Mouse (Mus musculus): ENCODE measurements around the gene Orc1. TPM values are rescaled to one million over a fixed set of nuclear protein-coding genes. Genes with fewer than 3 reads are reported as not detected.

Orc1 gene
- total and polyA plus RNA-seq, 2 experiments: under 0.01 TPM; not detected in 1

- H3K4me3 ChIP-seq (ENCODE audit: insufficient read depth, low read depth, low read length): no peak overlapping the region
- no peak for TF ChIP-seq CTCF (IDR thresholded peaks at IDR 0.05; ENCODE audit: low read depth, low read length)
- no peak for TF ChIP-seq POLR2A (IDR thresholded peaks at IDR 0.05; ENCODE audit: extremely low read depth, insufficient read depth, low read length)
- no peaks in the 10 kb centered on the region for H3K27me3 ChIP-seq (ENCODE audit: control insufficient read depth, insufficient read depth, low read length)
These were observed 39.4 kb downstream of the Orc1 start for GRCm38 (mm10) chr4:108618586-108618985.

GRCm38 (mm10) chr4:108619165-108619564 lies 39.9 kb downstream of the Orc1 start:
- no peaks in the 10 kb centered on the region; the same call in 1 of the 2 replicates for H3K79me2 ChIP-seq (ENCODE audit: control insufficient read depth, insufficient read depth, low read length)
- DNase-seq (ENCODE audit: extremely low read depth, low read depth, low spot score): peak; percentile 5
- TF ChIP-seq POLR2A (IDR thresholded peaks at IDR 0.05; ENCODE audit: extremely low read depth, insufficient read depth, low read length): no peak
- TF ChIP-seq CTCF (IDR thresholded peaks at IDR 0.05; ENCODE audit: low read depth, low read length): no peak
- peaks cover 12% of the 10 kb centered on the region for H3K4me1 ChIP-seq (ENCODE audit: control insufficient read depth, insufficient read depth, low read length)
- WGBS: 10% methylated on average over 10 of the region's 10 CpGs
- H3K27me3 ChIP-seq (ENCODE audit: control insufficient read depth, insufficient read depth, low read length): no peaks in the 10 kb centered on the region
- H3K27ac ChIP-seq (replicated peaks; ENCODE audit: insufficient read depth, low read depth, low read length): no peak overlapping the region
- peak overlapping the region; percentile 79 for H3K4me3 ChIP-seq (ENCODE audit: insufficient read depth, low read depth, low read length)
- H3K9ac ChIP-seq (ENCODE audit: low read depth, low read length): peak overlapping the region; percentile 63
- 0 out of 2 replicates have a peak, but pooled peaks cover under 1% of the 10 kb centered on the region for H3K36me3 ChIP-seq (ENCODE audit: control insufficient read depth, insufficient read depth, low read length)

More at GRCm38 (mm10) chr4:108618586-108618985, 39.4 kb downstream of the Orc1 start:
- DNase-seq (ENCODE audit: extremely low read depth, low read depth, low spot score): no peak
- Histone ChIP-seq H3K9ac (ENCODE audit: low read depth, low read length) (no peak overlapping the region), H3K36me3 (ENCODE audit: control insufficient read depth, insufficient read depth, low read length) (no peaks in the 10 kb centered on the region), H3K79me2 (ENCODE audit: control insufficient read depth, insufficient read depth, low read length) (no peaks in the 10 kb centered on the region; the same call in 1 of the 2 replicates), H3K4me1 (ENCODE audit: control insufficient read depth, insufficient read depth, low read length) (peaks cover 12% of the 10 kb centered on the region), H3K27ac (replicated peaks; ENCODE audit: insufficient read depth, low read depth, low read length) (no peak overlapping the region)
- WGBS: 79% methylated on average over 4 of the region's 4 CpGs

DNA sequence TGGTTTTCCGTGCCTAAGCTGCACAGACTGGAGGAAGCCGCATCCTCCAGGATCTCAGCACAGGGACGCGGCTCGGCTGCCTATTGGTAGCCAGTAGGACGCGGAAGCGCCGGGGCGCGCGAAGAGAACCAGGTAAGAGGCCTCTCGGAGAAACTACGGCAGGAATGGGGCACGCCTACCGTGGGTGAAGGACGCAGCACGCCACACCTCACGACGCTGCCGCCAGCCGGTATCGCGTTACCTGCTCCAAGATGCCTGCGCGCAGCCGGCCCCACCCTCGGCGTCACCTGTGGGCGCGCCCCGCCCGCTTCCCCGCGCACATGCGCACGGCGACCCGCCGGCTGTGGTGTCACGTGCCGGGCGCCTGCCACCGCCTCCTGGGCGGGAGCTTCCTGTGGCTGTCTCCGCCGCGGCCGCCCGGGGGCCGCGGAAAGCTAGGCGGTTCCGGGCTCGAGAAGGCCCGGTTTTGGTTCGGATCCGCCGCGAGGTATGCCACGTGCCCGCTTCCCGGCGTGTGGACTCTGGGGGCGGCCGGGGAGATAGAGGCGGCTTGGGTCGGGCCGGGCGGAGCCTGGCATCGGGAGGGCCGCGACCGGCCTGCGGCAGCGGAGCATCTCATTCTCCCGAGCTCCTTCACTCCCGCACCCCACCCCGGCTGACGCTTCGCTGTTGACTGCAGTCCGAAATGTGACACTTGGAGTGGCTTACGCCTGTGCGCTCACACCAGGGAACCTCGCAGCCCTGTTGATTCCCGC lies 40.5 kb downstream of the Orc1 start, which contains the start of gene Cc2d1b:
Gene Cc2d1b, plus strand, starts transcription at position 354 of the 755 bp plus-strand sequence.
- TF ChIP-seq POLR2A (IDR thresholded peaks at IDR 0.05; ENCODE audit: extremely low read depth, insufficient read depth, low read length) (peak; percentile 58; the same call in 1 of the 2 replicates), CTCF (IDR thresholded peaks at IDR 0.05; ENCODE audit: low read depth, low read length) (no peak)
- Histone ChIP-seq H3K36me3 (ENCODE audit: control insufficient read depth, insufficient read depth, low read length) (0 out of 2 replicates have a peak, but pooled peaks cover 2% of the 10 kb centered on the region), H3K27me3 (ENCODE audit: control insufficient read depth, insufficient read depth, low read length) (no peaks in the 10 kb centered on the region), H3K4me3 (ENCODE audit: insufficient read depth, low read depth, low read length) (peak within 1 kb of the TSS; percentile 79), H3K4me1 (ENCODE audit: control insufficient read depth, insufficient read depth, low read length) (peaks cover 12% of the 10 kb centered on the region), H3K79me2 (ENCODE audit: control insufficient read depth, insufficient read depth, low read length) (no peaks in the 10 kb centered on the region; the same call in 1 of the 2 replicates), H3K27ac (replicated peaks; ENCODE audit: insufficient read depth, low read depth, low read length) (peak within 1 kb of the TSS; percentile 19; the same call in 1 of the 2 replicates), H3K9ac (ENCODE audit: low read depth, low read length) (peak within 1 kb of the TSS; percentile 88)
- DNase-seq (ENCODE audit: extremely low read depth, low read depth, low spot score): peak; percentile 64
- WGBS: under 1% methylated on average over 86 of the region's 86 CpGs

GRCm38 (mm10) chr4:108620536-108620935 lies 41.3 kb downstream of the Orc1 start:
- TF ChIP-seq POLR2A (IDR thresholded peaks at IDR 0.05; ENCODE audit: extremely low read depth, insufficient read depth, low read length) (no peak), CTCF (IDR thresholded peaks at IDR 0.05; ENCODE audit: low read depth, low read length) (no peak)
- Histone ChIP-seq H3K27me3 (ENCODE audit: control insufficient read depth, insufficient read depth, low read length) (no peaks in the 10 kb centered on the region), H3K4me1 (ENCODE audit: control insufficient read depth, insufficient read depth, low read length) (peaks cover 12% of the 10 kb centered on the region), H3K36me3 (ENCODE audit: control insufficient read depth, insufficient read depth, low read length) (peaks cover 2% of the 10 kb centered on the region; the same call in 1 of the 2 replicates), H3K4me3 (ENCODE audit: insufficient read depth, low read depth, low read length) (peak overlapping the region; percentile 79), H3K79me2 (ENCODE audit: control insufficient read depth, insufficient read depth, low read length) (no peaks in the 10 kb centered on the region; the same call in 1 of the 2 replicates), H3K9ac (ENCODE audit: low read depth, low read length) (peak overlapping the region; percentile 88), H3K27ac (replicated peaks; ENCODE audit: insufficient read depth, low read depth, low read length) (no peak overlapping the region)
- 20% methylated on average over 8 of the region's 8 CpGs for WGBS
- no peak for DNase-seq (ENCODE audit: extremely low read depth, low read depth, low spot score)

DNA sequence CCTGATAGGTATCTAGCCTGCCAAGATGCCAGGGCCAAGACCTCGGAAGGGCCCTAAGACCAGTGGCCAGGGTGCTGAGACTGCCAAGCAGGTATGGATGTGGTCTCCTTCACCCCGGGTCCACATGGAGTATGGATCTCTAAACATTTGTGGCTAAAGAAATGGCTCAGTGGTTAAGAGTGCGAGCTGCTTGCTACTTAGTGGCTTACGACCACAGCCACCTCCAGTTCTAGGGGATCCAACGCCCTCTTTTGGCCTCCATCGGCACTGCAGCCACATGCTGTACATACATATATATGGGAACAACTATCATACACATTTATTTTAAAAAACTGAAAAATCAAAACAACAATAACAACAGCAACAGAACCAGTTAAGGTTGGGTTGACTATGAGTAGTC lies 42.3 kb downstream of the Orc1 start:
- TF ChIP-seq POLR2A (IDR thresholded peaks at IDR 0.05; ENCODE audit: extremely low read depth, insufficient read depth, low read length): no peak
- TF ChIP-seq CTCF (IDR thresholded peaks at IDR 0.05; ENCODE audit: low read depth, low read length): no peak
- no peaks in the 10 kb centered on the region for H3K27me3 ChIP-seq (ENCODE audit: control insufficient read depth, insufficient read depth, low read length)
- no peak overlapping the region for H3K9ac ChIP-seq (ENCODE audit: low read depth, low read length)
- DNase-seq (ENCODE audit: extremely low read depth, low read depth, low spot score): no peak
- H3K4me3 ChIP-seq (ENCODE audit: insufficient read depth, low read depth, low read length): no peak overlapping the region
- H3K36me3 ChIP-seq (ENCODE audit: control insufficient read depth, insufficient read depth, low read length): peaks cover 2% of the 10 kb centered on the region; the same call in 1 of the 2 replicates
- peaks cover 12% of the 10 kb centered on the region for H3K4me1 ChIP-seq (ENCODE audit: control insufficient read depth, insufficient read depth, low read length)
- 94% methylated on average over 6 of the region's 6 CpGs for WGBS
- no peak overlapping the region for H3K27ac ChIP-seq (replicated peaks; ENCODE audit: insufficient read depth, low read depth, low read length)
- no peaks in the 10 kb centered on the region; the same call in 1 of the 2 replicates for H3K79me2 ChIP-seq (ENCODE audit: control insufficient read depth, insufficient read depth, low read length)

Data from liver, adult 2 months (tissue).